Mouse (Mus musculus) lung, postnatal 0 days (tissue): Measurements from ENCODE around the gene Tbc1d14.

ENCODE experiments used
- CTCF ChIP-seq: IDR thresholded peaks from 2 replicates; pipeline ENCODE4 v1.5.1; 2016; ENCODE audit warnings: antibody characterized with exemption, mild to moderate bottlenecking
- EP300 ChIP-seq: IDR thresholded peaks from 2 replicates; pipeline ENCODE4 v1.6.1; 2016; ENCODE audit warnings: antibody characterized with exemption, mild to moderate bottlenecking, control low read depth

DNA sequence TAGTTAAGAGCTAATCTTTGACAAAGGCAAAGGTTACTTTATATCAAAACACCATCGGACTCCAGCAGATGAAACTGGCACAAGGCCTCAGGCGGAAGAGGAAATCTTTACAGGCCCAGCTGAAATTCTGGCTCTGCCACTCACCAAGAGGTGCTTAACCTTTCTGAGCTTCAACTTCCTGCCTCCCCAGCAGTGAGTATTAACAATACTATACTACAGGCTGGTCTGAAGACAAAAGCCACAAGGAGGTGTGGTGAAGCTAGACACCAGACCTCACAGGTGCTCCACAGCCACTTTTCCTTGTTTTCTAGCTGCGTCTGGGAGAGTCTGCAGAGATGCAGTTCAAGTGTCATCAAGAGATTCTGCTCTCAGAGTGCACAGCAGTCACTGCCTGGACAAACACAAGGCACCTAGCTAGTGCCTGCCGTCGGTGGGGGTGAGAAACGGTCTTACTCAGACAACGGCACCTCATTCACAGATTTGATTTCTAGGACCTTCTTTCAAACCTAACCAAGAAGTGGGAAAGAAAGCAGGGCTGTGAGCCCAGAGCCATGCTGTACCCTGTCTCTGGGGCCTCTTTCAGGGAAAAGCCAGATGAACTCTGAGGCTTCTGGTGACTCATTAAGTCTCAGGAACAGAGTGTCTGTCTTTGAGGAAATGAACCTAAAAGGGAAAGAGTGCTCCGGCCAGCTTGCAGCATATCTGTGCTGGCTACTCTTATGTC, 18.8 kb downstream of the Tbc1d14 start:
- TF ChIP-seq CTCF (no peak), EP300 (no peak; the same call in 1 of the 2 replicates)
